Mouse (Mus musculus) MEL (cell line): ENCODE results near the gene Farp1. TPM values are rescaled to one million over a fixed set of nuclear protein-coding genes. Genes with fewer than 3 reads are reported as not detected.

ENCODE experiments used
- DNase-seq: peaks from one replicate; pipeline ENCODE4 v3.0.0; 2011; ENCODE audit warnings: low read depth, low spot score
- H3K27ac ChIP-seq: 2 replicates; pipeline ENCODE4 v1.5.1; 2012; ENCODE audit warnings: low read depth, mild to moderate bottlenecking, control low read depth, low read length, moderate library complexity; ENCODE audit not compliant: control insufficient read depth
- H3K27me3 ChIP-seq, 2 experiments: fragments of 150-350 bp in 1 of 2; sonication (generic) in 1 of 2; 2 replicates each; pipeline ENCODE4 v1.6.1; 2012; ENCODE audit warnings: low read length in 2 of 2, mild to moderate bottlenecking in 2 of 2, improper control_type of control experiment in 1 of 2, moderate library complexity in 1 of 2; ENCODE audit not compliant: insufficient read depth in 2 of 2, control insufficient read depth in 1 of 2
- H3K36me3 ChIP-seq, 2 experiments: 2 replicates each; pipeline ENCODE4 v1.6.1; 2012 to 2014; ENCODE audit warnings: low read length in 2 of 2, improper control_type of control experiment in 1 of 2, inconsistent platforms in 1 of 2, mild to moderate bottlenecking in 1 of 2; ENCODE audit not compliant: insufficient read depth in 2 of 2, control insufficient read depth in 1 of 2
- H3K4me1 ChIP-seq, 2 experiments: fragments of 150-350 bp in 1 of 2; sonication (generic) in 1 of 2; 2 replicates each; pipeline ENCODE4 v1.6.1; 2012; ENCODE audit warnings: low read length in 2 of 2, improper control_type of control experiment in 1 of 2, mild to moderate bottlenecking in 1 of 2; ENCODE audit not compliant: insufficient read depth in 2 of 2, control insufficient read depth in 1 of 2
- H3K4me3 ChIP-seq, 2 experiments: fragments of 150-350 bp in 1 of 2; sonication (generic) in 1 of 2; 2 replicates each; pipeline ENCODE4 v1.5.1; 2012; ENCODE audit warnings: low read depth in 2 of 2, low read length in 2 of 2, mild to moderate bottlenecking in 2 of 2, moderate library complexity in 2 of 2, control low read depth in 1 of 2, improper control_type of control experiment in 1 of 2; ENCODE audit not compliant: control insufficient read depth in 1 of 2, insufficient read depth in 1 of 2
- H3K79me2 ChIP-seq: 2 replicates; pipeline ENCODE4 v1.6.1; 2012; ENCODE audit warnings: mild to moderate bottlenecking, low read length, moderate library complexity; ENCODE audit not compliant: control insufficient read depth, poor library complexity, insufficient read depth
- H3K9ac ChIP-seq: 2 replicates; pipeline ENCODE4 v1.6.1; 2012; ENCODE audit warnings: low read depth, mild to moderate bottlenecking, control low read depth, low read length, moderate library complexity; ENCODE audit not compliant: control insufficient read depth, poor library complexity, severe bottlenecking
- H3K9me3 ChIP-seq: fragments of 150-350 bp; sonication (generic); replicated peaks from 2 replicates; pipeline ENCODE4 v1.6.1; 2012; ENCODE audit warnings: mild to moderate bottlenecking, low read length, improper control_type of control experiment, moderate library complexity; ENCODE audit not compliant: insufficient read depth
- BHLHE40 ChIP-seq: IDR thresholded peaks from 2 replicates; pipeline ENCODE4 v1.6.1; 2012; ENCODE audit warnings: low read depth, mild to moderate bottlenecking, inconsistent platforms, low read length, improper control_type of control experiment, borderline replicate concordance
- CHD1 ChIP-seq: IDR thresholded peaks from 2 replicates; pipeline ENCODE4 v1.6.1; 2012; ENCODE audit warnings: low read depth, mild to moderate bottlenecking, inconsistent platforms, low read length, improper control_type of control experiment
- CHD2 ChIP-seq: IDR thresholded peaks from 2 replicates; pipeline ENCODE4 v1.6.1; 2011; ENCODE audit warnings: low read length, improper control_type of control experiment
- CTCF ChIP-seq, 3 experiments: IDR thresholded peaks in 2 of 3; conservative IDR thresholded peaks in 1 of 3; 2 replicates each; pipeline ENCODE4 v1.5.1; 2011 to 2012; ENCODE audit warnings: low read length in 3 of 3, low read depth in 2 of 3, mild to moderate bottlenecking in 2 of 3, improper control_type of control experiment in 1 of 3, inconsistent platforms in 1 of 3, mixed read lengths in 1 of 3, moderate library complexity in 1 of 3; ENCODE audit not compliant: control insufficient read depth in 1 of 3, insufficient read depth in 1 of 3, poor library complexity in 1 of 3, severe bottlenecking in 1 of 3
- E2F4 ChIP-seq: IDR thresholded peaks from 2 replicates; pipeline ENCODE4 v1.6.1; 2011; ENCODE audit warnings: low read depth, low read length, improper control_type of control experiment, borderline replicate concordance
- EP300 ChIP-seq, 2 experiments: IDR thresholded peaks; 2 replicates each; pipeline ENCODE4 v1.6.1; 2011; ENCODE audit warnings: improper control_type of control experiment in 2 of 2, low read length in 2 of 2, low read depth in 1 of 2, mild to moderate bottlenecking in 1 of 2
- ETS1 ChIP-seq: IDR thresholded peaks from 2 replicates; pipeline ENCODE4 v1.6.1; 2012; ENCODE audit warnings: low read depth, mild to moderate bottlenecking, inconsistent platforms, low read length, improper control_type of control experiment, moderate library complexity
- HCFC1 ChIP-seq: IDR thresholded peaks from 2 replicates; pipeline ENCODE4 v1.6.1; 2012; ENCODE audit warnings: low read depth, mild to moderate bottlenecking, inconsistent platforms, low read length, improper control_type of control experiment, moderate library complexity
- JUND ChIP-seq: IDR thresholded peaks from 2 replicates; pipeline ENCODE4 v1.6.1; 2011; ENCODE audit warnings: low read depth, mild to moderate bottlenecking, improper control_type of control experiment, low read length
- KAT2A ChIP-seq: conservative IDR thresholded peaks from 2 replicates; pipeline ENCODE4 v1.6.1; 2012; ENCODE audit warnings: low read depth, low read length, improper control_type of control experiment, inconsistent platforms
- MAFK ChIP-seq: IDR thresholded peaks from 2 replicates; pipeline ENCODE4 v1.6.1; 2011; ENCODE audit warnings: low read depth, mild to moderate bottlenecking, low read length, improper control_type of control experiment, borderline replicate concordance
- MAX ChIP-seq: IDR thresholded peaks from 2 replicates; pipeline ENCODE4 v1.6.1; 2011; ENCODE audit warnings: low read length, improper control_type of control experiment
- MEF2A ChIP-seq: IDR thresholded peaks from 2 replicates; pipeline ENCODE4 v1.6.1; 2014; ENCODE audit warnings: low read depth, mild to moderate bottlenecking, inconsistent platforms, low read length, improper control_type of control experiment; ENCODE audit not compliant: poor library complexity, insufficient replicate concordance, severe bottlenecking; ENCODE audit errors: extremely low read depth
- MXI1 ChIP-seq: IDR thresholded peaks from 2 replicates; pipeline ENCODE4 v1.6.1; 2011; ENCODE audit warnings: mild to moderate bottlenecking, low read depth, low read length, improper control_type of control experiment
- MYB ChIP-seq: IDR thresholded peaks from 2 replicates; pipeline ENCODE4 v1.6.1; 2011; ENCODE audit warnings: mild to moderate bottlenecking, low read depth, low read length, improper control_type of control experiment
- MYC ChIP-seq: IDR thresholded peaks from 2 replicates; pipeline ENCODE4 v1.6.1; 2011; ENCODE audit warnings: low read depth, mild to moderate bottlenecking, low read length, improper control_type of control experiment, moderate library complexity
- NRF1 ChIP-seq: IDR thresholded peaks from 2 replicates; pipeline ENCODE4 v1.6.1; 2014; ENCODE audit warnings: low read depth, mild to moderate bottlenecking, inconsistent platforms, low read length, improper control_type of control experiment, moderate library complexity; ENCODE audit not compliant: poor library complexity, insufficient read depth, severe bottlenecking
- POLR2AphosphoS2 ChIP-seq: IDR thresholded peaks from 2 replicates; pipeline ENCODE4 v1.6.1; 2011; ENCODE audit warnings: low read length, improper control_type of control experiment
- POLR2AphosphoS5 ChIP-seq: IDR thresholded peaks from 2 replicates; pipeline ENCODE4 v1.6.1; 2012; ENCODE audit warnings: low read depth, borderline replicate concordance, mild to moderate bottlenecking, inconsistent platforms, low read length, moderate library complexity, mixed read lengths
- RAD21 ChIP-seq: IDR thresholded peaks from 2 replicates; pipeline ENCODE4 v1.6.1; 2011; ENCODE audit warnings: mild to moderate bottlenecking, low read depth, low read length, improper control_type of control experiment
- RCOR1 ChIP-seq: IDR thresholded peaks from 2 replicates; pipeline ENCODE4 v1.6.1; 2012; ENCODE audit warnings: low read depth, mild to moderate bottlenecking, inconsistent platforms, low read length, improper control_type of control experiment
- SMC3 ChIP-seq: IDR thresholded peaks from 2 replicates; pipeline ENCODE4 v1.6.1; 2011; ENCODE audit warnings: low read depth, low read length, improper control_type of control experiment
- TAL1 ChIP-seq: IDR thresholded peaks from 2 replicates; pipeline ENCODE4 v1.6.1; 2012; ENCODE audit warnings: mild to moderate bottlenecking, inconsistent platforms, low read length, moderate library complexity, mixed read lengths
- TBP ChIP-seq: IDR thresholded peaks from 2 replicates; pipeline ENCODE4 v1.8.0; 2011; ENCODE audit warnings: low read depth, low read length, improper control_type of control experiment
- USF1 ChIP-seq: IDR thresholded peaks from 2 replicates; pipeline ENCODE4 v1.6.1; 2014; ENCODE audit warnings: low read depth, mild to moderate bottlenecking, inconsistent platforms, low read length, improper control_type of control experiment, moderate library complexity
- USF2 ChIP-seq, 2 experiments: IDR thresholded peaks; 2 replicates each; pipeline ENCODE4 v1.6.1; 2011 to 2012; ENCODE audit warnings: improper control_type of control experiment in 2 of 2, low read length in 2 of 2, borderline replicate concordance in 1 of 2, inconsistent platforms in 1 of 2, low read depth in 1 of 2, mild to moderate bottlenecking in 1 of 2; ENCODE audit not compliant: insufficient read depth in 1 of 2
- ZKSCAN1 ChIP-seq: IDR thresholded peaks from 2 replicates; pipeline ENCODE4 v1.6.1; 2012; ENCODE audit warnings: low read depth, mild to moderate bottlenecking, inconsistent platforms, low read length, improper control_type of control experiment, moderate library complexity
- ZMIZ1 ChIP-seq: IDR thresholded peaks from 2 replicates; pipeline ENCODE4 v1.6.1; 2012; ENCODE audit warnings: low read depth, mild to moderate bottlenecking, inconsistent platforms, low read length, improper control_type of control experiment, moderate library complexity
- ZNF384 ChIP-seq: IDR thresholded peaks from 2 replicates; pipeline ENCODE4 v1.6.1; 2012; ENCODE audit warnings: low read depth, mild to moderate bottlenecking, inconsistent platforms, low read length, improper control_type of control experiment
- polyA plus RNA-seq, 2 experiments: library from polyadenylated mRNA; stranded (reverse) in 1 of 2; unstranded in 1 of 2; fragments of >175 nt in 1 of 2; fragments of >200 nt in 1 of 2; gene quantifications; 2 replicates each; pipeline versions ENCODE4 v1.2.1 to v1.2.4; 2012; ENCODE audit warnings: low replicate concordance in 2 of 2, low read depth in 1 of 2; ENCODE audit not compliant: insufficient read length in 2 of 2, insufficient read depth in 1 of 2, missing spikeins in 1 of 2
- total RNA-seq: library from RNA; depleted of rRNA; stranded (reverse); fragments of 300-350 nt; gene quantifications from 2 replicates; pipeline ENCODE4 v1.2.3, GENCODE M21; 2012

The Farp1 gene
- total and polyA plus RNA-seq, 3 experiments = 0.62 to 1.1 TPM; not detected in 1

DNA sequence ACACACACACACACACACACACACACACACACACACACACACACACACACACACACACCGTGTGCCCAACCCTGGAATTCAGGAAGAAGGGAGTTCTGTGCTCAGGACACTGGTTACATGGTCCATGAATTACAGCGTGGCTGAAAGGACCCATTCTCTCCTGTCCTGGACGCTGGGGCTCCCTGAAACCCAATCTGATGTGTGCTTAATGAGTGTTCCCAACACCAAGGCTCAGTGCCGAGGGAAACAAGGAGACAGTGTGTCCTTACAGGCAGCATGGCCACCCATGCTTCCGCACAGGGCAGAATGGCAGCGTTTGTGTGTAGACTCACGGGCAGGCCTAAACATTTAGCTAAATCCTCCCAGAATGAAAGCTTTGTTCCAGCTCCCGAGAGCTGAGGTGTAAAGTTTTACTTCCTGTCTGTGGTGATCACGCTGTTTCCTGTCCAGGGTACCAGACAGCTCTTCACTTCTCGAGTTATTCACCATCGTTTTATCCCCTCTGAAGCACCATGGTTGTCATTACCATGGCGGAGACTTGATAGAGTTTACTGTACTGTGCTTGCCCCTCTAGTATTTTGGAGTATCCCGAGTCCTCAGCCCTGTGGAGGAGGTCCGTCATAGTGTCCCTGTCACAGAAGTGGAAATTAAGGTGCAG lies 164.0 kb downstream of the Farp1 start:
- Histone ChIP-seq H3K4me3 (no peak overlapping the region), H3K9ac (no peak overlapping the region), H3K27ac (no peak overlapping the region), H3K27me3 (no peaks in the 10 kb centered on the region), H3K79me2 (no peaks in the 10 kb centered on the region), H3K4me1 (0 out of 4 replicates have a peak, but pooled peaks cover 0 to 3% of the 10 kb centered on the region in 2 experiments), H3K36me3 (no peaks in the 10 kb centered on the region), H3K9me3 (no peaks in the 10 kb centered on the region)
- no peak for DNase-seq
- TF ChIP-seq EP300 (IDR thresholded peaks at IDR 0.05; ENCODE audit: low read depth in 1 of 2, low read length in 2 of 2) (no peak), MAFK (no peak), E2F4 (no peak), USF2 (IDR thresholded peaks at IDR 0.05; ENCODE audit: borderline replicate concordance in 1 of 2, insufficient read depth in 1 of 2, low read depth in 1 of 2, low read length in 2 of 2) (no peak), USF1 (no peak), CHD1 (no peak), MXI1 (no peak), TAL1 (no peak), SMC3 (no peak), MAX (no peak), MYB (no peak), RCOR1 (no peak), NRF1 (no peak), JUND (no peak), ZKSCAN1 (no peak), POLR2AphosphoS5 (no peak), HCFC1 (no peak), ZMIZ1 (no peak), BHLHE40 (no peak)

DNA sequence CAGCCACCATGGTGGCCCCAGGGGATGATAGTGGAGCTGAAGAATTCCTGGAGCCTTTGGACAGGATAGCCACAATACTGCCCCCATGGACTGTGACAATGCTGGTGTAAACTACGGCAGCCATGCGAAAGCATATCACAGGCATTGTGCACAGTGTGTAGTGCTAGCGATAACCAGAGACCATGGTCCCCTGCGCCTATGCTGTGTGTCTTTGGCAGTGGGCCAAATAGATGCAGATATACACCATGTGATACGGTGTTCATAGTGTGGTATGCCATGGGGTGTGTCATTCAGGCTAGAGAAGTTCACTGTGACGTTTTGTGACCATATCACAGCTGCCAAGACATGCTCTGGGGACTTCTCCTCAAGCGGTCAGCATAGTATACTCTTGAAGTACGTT lies 164.8 kb downstream of the Farp1 start:
- H3K27ac ChIP-seq = no peak overlapping the region
- no peaks in the 10 kb centered on the region for H3K27me3 ChIP-seq
- no peak overlapping the region for H3K9ac ChIP-seq
- H3K9me3 ChIP-seq = no peaks in the 10 kb centered on the region
- no peaks in the 10 kb centered on the region for H3K79me2 ChIP-seq
- H3K4me3 ChIP-seq = no peak overlapping the region
- H3K4me1 ChIP-seq = 0 out of 4 replicates have a peak, but pooled peaks cover 0 to 3% of the 10 kb centered on the region in 2 experiments
- peak; percentile 70 for DNase-seq
- H3K36me3 ChIP-seq = no peaks in the 10 kb centered on the region
- TF ChIP-seq ETS1 (peak; percentile 55), BHLHE40 (no peak), SMC3 (no peak), KAT2A (no peak), MYC (no peak), MAFK (no peak), CHD1 (no peak), MXI1 (peak; percentile 58; the same call in 1 of the 2 replicates), TBP (no peak), MAX (peak; percentile 43; the same call in 1 of the 2 replicates), RAD21 (no peak), EP300 (IDR thresholded peaks at IDR 0.05; ENCODE audit: low read depth in 1 of 2, low read length in 2 of 2) (peak; percentile 13 to 22; a peak in 1 of 4 replicates), USF1 (peak; percentile 65; the same call in 1 of the 2 replicates), MEF2A (no peak), CTCF (IDR thresholded peaks at IDR 0.05 in 2 of 3, conservative IDR thresholded peaks at IDR 0.05 in 1 of 3; ENCODE audit: control insufficient read depth in 1 of 3, insufficient read depth in 1 of 3, low read depth in 2 of 3, low read length in 3 of 3, poor library complexity in 1 of 3, severe bottlenecking in 1 of 3) (no peak), E2F4 (no peak), ZNF384 (no peak), JUND (no peak), CHD2 (no peak), POLR2AphosphoS2 (no peak)
